Mouse (Mus musculus) embryonic facial prominence, embryonic 14.5 days (tissue): ENCODE results near the gene Zfp219. TPM values are rescaled to one million over a fixed set of nuclear protein-coding genes. Genes with fewer than 3 reads are reported as not detected.

Experiments used
- ATAC-seq: fragments of 200-750 bp; cut with Nextera tagmentation; 2 replicates; pipeline ENCODE4 v1.8.0; 2017; ENCODE audit warnings: low read depth, moderate number of reproducible peaks, moderate TSS enrichment
- DNase-seq: peaks from one replicate; pipeline ENCODE4 v3.0.0-alpha.2; 2015; ENCODE audit warnings: low spot score
- H3K27ac ChIP-seq: fragments of 300-500 bp; sonication (generic); replicated peaks from 2 replicates; pipeline ENCODE4 v1.5.1; 2014; ENCODE audit warnings: low read depth, mild to moderate bottlenecking, low read length, moderate library complexity
- H3K27me3 ChIP-seq: fragments of 300-500 bp; sonication (generic); replicated peaks from 2 replicates; pipeline ENCODE4 v1.6.1; 2014; ENCODE audit warnings: low read length; ENCODE audit not compliant: control insufficient read depth, insufficient read depth
- H3K36me3 ChIP-seq: fragments of 300-500 bp; sonication (generic); 2 replicates; pipeline ENCODE4 v1.6.1; 2014; ENCODE audit warnings: low read length, mixed read lengths; ENCODE audit not compliant: control insufficient read depth, insufficient read depth
- H3K4me1 ChIP-seq: fragments of 300-500 bp; sonication (generic); 2 replicates; pipeline ENCODE4 v1.6.1; 2014; ENCODE audit warnings: antibody characterized with exemption, low read length; ENCODE audit not compliant: control insufficient read depth, insufficient read depth
- H3K4me2 ChIP-seq: fragments of 300-500 bp; sonication (generic); 2 replicates; pipeline ENCODE4 v1.6.1; 2014; ENCODE audit warnings: low read depth, mild to moderate bottlenecking, low read length, moderate library complexity, mixed read lengths
- H3K4me3 ChIP-seq: fragments of 300-500 bp; sonication (generic); 2 replicates; pipeline ENCODE4 v1.5.1; 2014; ENCODE audit warnings: low read depth, mild to moderate bottlenecking, low read length
- H3K9ac ChIP-seq: fragments of 300-500 bp; sonication (generic); 2 replicates; pipeline ENCODE4 v1.6.1; 2014; ENCODE audit warnings: low read depth, mild to moderate bottlenecking, low read length, moderate library complexity, mixed read lengths
- H3K9me3 ChIP-seq: fragments of 300-500 bp; sonication (generic); 2 replicates; pipeline ENCODE4 v1.6.1; 2016; ENCODE audit warnings: low read length; ENCODE audit not compliant: control insufficient read depth
- whole genome bisulfite sequencing: fragments of 180-500 bp; shearing (Covaris S2); extraction: QIAGEN DNeasy Blood & Tissue Kit; methylation state at CpG from one replicate; pipeline ENCODE4 v1.1.7; 2014; 5-methylcytosine and 5-hydroxymethylcytosine counted together
- polyA plus RNA-seq: library from polyadenylated mRNA; unstranded; fragments of >200 nt; fragmentation: Nextera tagmentation; extraction: Ambion mirVana; gene quantifications from 2 replicates; pipeline ENCODE4 v1.2.1, GENCODE M21; 2014

The Zfp219 gene
- polyA plus RNA-seq, 1 experiment from 2014 or later: 21.4 TPM

DNA sequence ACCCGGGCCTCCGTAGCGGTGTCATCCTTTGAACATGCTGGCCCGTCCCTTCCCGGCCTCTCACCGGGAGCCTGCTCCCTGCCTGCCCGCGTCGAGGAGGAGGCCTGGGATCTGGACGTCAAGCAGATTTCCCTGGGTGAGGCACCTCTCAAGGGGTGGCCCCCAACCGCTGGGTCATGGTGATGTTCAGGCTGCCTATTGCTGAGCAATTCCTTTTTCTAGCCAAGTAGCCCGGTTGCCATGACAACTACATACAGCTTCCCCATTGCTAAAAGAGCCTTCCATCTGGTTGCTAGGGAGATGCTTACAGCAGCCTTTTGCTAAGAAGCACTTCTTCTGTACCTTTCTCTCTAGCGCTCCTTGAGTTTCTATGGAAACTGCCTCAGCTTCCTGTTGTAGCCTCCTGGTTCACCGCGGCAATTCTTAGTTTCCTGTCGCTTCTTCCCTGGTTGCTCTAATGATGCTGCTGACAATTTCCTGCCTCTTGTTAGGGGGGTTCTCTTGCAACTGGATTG lies 16.5 kb downstream of the Zfp219 start:
- Histone ChIP-seq H3K4me3 (no peak overlapping the region), H3K27ac (no peak overlapping the region), H3K4me2 (no peak overlapping the region), H3K36me3 (peaks cover 90% of the 10 kb centered on the region), H3K9ac (no peak overlapping the region), H3K9me3 (no peaks in the 10 kb centered on the region), H3K27me3 (no peaks in the 10 kb centered on the region), H3K4me1 (peaks cover 2% of the 10 kb centered on the region; the same call in 1 of the 2 replicates)
- WGBS: 46% methylated on average over 16 of the region's 16 CpGs
- ATAC-seq (peak; percentile 7; the same call in 1 of the 2 replicates), DNase-seq (peak; percentile 73)

DNA sequence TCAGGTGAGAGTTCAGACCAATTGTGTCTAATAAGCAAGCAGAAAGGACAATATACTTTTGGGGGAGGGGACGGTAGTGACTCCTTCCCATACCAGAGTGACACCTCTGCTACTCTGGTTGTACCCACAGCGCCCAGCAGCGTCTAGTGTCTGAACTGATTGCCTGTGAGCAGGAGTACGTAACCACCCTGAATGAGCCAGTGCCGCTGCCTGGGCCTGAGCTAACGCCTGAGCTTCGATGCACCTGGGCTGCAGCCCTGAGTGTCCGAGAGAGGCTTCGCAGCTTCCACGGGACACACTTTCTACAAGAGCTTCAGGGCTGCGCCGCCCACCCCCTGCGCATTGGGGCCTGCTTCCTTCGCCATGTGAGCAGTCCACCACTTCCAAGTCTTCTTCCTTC lies 23.1 kb downstream of the Zfp219 start:
- 84% methylated on average over 12 of the region's 14 CpGs for WGBS
- no peaks in the 10 kb centered on the region for H3K9me3 ChIP-seq
- no peak overlapping the region for H3K9ac ChIP-seq
- ATAC-seq (no peak), DNase-seq (no peak)
- H3K27ac ChIP-seq: no peak overlapping the region
- H3K4me1 ChIP-seq: no peaks in the 10 kb centered on the region
- peaks cover 95% of the 10 kb centered on the region for H3K36me3 ChIP-seq
- H3K4me2 ChIP-seq: no peak overlapping the region
- H3K4me3 ChIP-seq: no peak overlapping the region
- no peaks in the 10 kb centered on the region for H3K27me3 ChIP-seq

DNA sequence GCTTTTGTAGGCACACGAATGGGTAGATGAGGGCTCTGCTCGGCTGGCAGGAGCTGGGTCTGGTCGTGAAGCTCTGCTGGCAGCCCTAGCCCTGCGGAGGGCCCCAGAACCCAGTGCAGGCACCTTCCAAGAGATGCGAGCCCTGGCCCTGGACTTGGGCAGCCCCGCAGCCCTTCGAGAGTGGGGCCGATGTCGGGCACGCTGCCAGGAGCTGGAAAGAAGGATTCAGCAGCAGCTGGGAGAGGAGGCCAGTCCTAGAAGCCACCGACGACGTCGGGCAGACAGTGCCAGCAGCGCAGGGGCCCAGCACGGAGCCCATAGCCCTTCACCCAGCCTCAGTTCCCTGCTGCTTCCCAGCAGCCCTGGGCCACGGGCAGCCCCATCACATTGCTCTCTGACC lies 23.7 kb downstream of the Zfp219 start:
- Histone ChIP-seq H3K4me3 (no peak overlapping the region), H3K4me1 (no peaks in the 10 kb centered on the region), H3K27ac (no peak overlapping the region), H3K4me2 (no peak overlapping the region), H3K9ac (no peak overlapping the region), H3K36me3 (peaks cover 95% of the 10 kb centered on the region), H3K27me3 (no peaks in the 10 kb centered on the region), H3K9me3 (no peaks in the 10 kb centered on the region)
- DNase-seq: no peak
- peak; percentile 35; the same call in 1 of the 2 replicates for ATAC-seq
- 81% methylated on average over 17 of the region's 17 CpGs for WGBS

DNA sequence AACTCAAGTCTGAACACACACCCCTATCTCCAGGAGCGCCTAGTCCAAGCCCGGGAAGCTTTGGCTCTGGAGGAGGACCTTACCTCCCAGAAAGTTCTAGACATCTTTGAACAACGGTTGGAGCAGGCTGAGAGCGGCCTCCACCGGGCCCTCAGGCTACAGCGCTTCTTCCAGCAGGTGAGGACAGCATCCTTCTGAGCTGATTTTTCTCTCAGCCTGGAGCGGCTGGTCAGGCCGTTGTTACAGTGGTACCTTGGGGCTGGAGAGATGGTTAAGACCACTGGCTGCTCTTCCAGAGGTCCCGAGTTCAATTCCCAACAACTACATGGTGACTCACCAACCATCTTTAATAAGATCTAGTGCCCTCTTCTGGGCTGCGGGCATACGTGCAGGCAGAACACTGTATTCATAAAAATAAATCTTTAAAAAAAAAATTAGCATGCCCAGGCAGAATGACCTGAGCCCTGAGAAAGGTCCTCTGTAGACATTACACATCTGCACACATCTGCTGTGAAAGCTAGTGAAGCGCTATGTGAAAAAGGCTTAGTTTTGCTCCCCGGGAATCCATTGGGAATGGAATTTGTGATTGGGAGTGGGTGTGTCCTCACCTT lies 24.2 kb downstream of the Zfp219 start:
- 84% methylated on average over 13 of the region's 13 CpGs for WGBS
- no peak overlapping the region for H3K27ac ChIP-seq
- H3K9me3 ChIP-seq: no peaks in the 10 kb centered on the region
- H3K36me3 ChIP-seq: peaks cover 97% of the 10 kb centered on the region
- DNase-seq (no peak), ATAC-seq (0 out of 2 replicates have a peak, but pooled peaks have one; percentile 16)
- H3K4me1 ChIP-seq: no peaks in the 10 kb centered on the region
- no peak overlapping the region for H3K4me2 ChIP-seq
- H3K27me3 ChIP-seq: no peaks in the 10 kb centered on the region
- no peak overlapping the region for H3K4me3 ChIP-seq
- H3K9ac ChIP-seq: no peak overlapping the region

DNA sequence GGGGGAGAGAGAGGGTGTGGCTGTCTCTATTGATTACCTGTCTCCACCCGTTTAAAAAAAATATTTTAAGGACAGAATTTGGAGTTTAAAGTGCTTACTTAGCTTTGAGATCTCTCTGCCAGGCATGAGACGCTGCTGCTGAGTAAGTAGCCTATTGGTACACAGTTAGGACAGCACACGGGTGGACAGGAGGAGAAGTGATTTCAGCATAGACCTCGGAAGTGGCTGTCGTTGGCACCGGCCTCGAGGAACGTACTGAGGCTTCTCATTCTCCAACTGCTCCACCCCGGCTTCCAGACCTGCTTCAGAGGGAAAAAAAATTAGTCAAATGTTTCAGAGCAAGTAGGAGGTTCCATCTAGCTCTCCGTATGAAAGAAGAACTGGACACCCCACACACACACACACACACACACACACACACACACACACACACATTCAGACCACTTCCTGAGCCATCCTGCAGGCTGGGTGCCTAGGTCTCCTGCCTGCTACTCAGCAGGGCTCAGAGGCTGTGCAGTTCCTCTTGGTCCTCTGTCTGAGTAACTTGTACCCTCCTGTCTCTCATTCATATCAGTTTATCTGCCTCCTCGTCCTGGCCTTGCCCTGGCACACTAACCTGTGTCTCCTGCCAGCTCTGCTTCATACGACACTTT lies 25.2 kb downstream of the Zfp219 start:
- WGBS: 80% methylated on average over 12 of the region's 12 CpGs
- Histone ChIP-seq H3K9ac (no peak overlapping the region), H3K4me1 (no peaks in the 10 kb centered on the region), H3K36me3 (peaks cover 99% of the 10 kb centered on the region), H3K27me3 (no peaks in the 10 kb centered on the region), H3K4me2 (no peak overlapping the region), H3K27ac (no peak overlapping the region), H3K9me3 (no peaks in the 10 kb centered on the region), H3K4me3 (no peak overlapping the region)
- DNase-seq (no peak), ATAC-seq (no peak)

DNA sequence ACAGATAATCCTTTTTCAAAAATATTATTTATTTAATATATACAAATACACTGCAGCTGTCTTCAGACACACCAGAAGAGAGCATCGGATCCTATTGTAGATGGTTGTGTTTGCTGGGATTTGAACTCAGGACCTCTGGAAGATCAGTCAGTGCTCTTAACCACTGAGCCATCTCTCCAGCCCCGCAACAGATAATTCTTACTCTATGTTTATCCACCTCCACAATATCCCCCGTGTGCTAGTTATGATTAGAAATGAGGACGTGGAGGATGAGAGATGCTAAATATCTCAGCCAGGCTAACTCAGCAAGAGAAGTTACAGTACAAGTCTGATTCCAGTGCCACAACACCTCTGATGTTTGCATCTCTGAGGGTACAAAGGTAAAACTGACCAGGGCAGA lies 26.1 kb downstream of the Zfp219 start:
- H3K36me3 ChIP-seq: peaks cover 99% of the 10 kb centered on the region
- WGBS: 94% methylated on average over 4 of the region's 4 CpGs
- no peaks in the 10 kb centered on the region for H3K4me1 ChIP-seq
- H3K27ac ChIP-seq: no peak overlapping the region
- no peaks in the 10 kb centered on the region for H3K9me3 ChIP-seq
- ATAC-seq (no peak), DNase-seq (no peak)
- no peak overlapping the region for H3K4me3 ChIP-seq
- no peak overlapping the region for H3K9ac ChIP-seq
- H3K4me2 ChIP-seq: no peak overlapping the region
- H3K27me3 ChIP-seq: no peaks in the 10 kb centered on the region

DNA sequence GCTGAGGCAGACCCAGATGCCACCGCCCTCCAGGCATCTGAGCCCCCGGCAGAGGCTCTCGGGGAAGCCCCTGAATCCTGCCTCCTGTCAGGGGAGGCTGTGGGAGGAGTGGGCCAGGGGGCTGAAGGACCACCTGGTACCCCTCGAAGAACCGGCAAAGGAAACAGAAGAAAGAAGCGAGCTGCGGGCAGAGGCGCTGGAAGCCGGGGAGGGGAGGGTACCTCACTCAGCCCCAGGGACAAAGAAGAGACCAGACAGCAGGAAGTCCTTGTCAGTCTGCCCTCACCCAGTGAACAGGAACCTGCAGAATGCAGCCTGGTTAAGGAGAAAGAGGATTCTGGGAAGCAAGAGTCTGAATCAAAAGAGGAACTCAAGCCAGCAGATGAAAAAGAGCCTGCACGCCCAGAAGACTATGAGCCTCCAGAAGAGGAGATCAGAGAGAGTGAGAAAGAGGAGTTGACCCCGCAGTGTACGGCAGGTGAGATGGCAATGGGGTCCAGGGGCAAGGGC lies 31.0 kb downstream of the Zfp219 start:
- Histone ChIP-seq H3K4me3 (no peak overlapping the region), H3K4me1 (peaks cover 10% of the 10 kb centered on the region), H3K36me3 (peaks cover 76% of the 10 kb centered on the region), H3K27ac (no peak overlapping the region), H3K4me2 (no peak overlapping the region), H3K27me3 (no peaks in the 10 kb centered on the region), H3K9me3 (no peaks in the 10 kb centered on the region), H3K9ac (peak overlapping the region; percentile 28; the same call in 1 of the 2 replicates)
- ATAC-seq: no peak
- DNase-seq: no peak
- 69% methylated on average over 12 of the region's 12 CpGs for WGBS

DNA sequence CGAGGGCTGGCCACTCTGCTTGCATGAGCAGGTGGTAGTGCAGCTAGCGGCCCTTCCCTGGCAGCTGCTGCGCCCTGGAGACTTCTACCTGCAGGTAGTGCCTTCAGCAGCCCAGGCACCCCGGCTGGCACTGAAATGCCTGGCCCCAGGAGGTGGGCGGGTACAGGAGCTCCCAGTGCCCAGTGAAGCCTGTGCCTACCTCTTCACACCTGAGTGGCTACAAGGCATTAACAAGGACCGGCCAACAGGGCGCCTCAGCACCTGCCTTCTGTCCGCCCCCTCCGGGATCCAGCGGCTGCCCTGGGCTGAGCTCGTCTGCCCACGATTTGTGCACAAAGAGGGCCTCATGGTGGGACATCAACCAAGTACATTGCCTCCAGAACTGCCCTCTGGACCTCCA lies 31.8 kb downstream of the Zfp219 start:
- Histone ChIP-seq H3K4me3 (no peak overlapping the region), H3K4me1 (peaks cover 15% of the 10 kb centered on the region), H3K9me3 (no peaks in the 10 kb centered on the region), H3K36me3 (peaks cover 68% of the 10 kb centered on the region), H3K4me2 (no peak overlapping the region), H3K9ac (no peak overlapping the region), H3K27ac (no peak overlapping the region), H3K27me3 (no peaks in the 10 kb centered on the region)
- WGBS: 73% methylated on average over 12 of the region's 12 CpGs
- DNase-seq (no peak), ATAC-seq (no peak)
